Mouse (Mus musculus) ZHBTc4 (cell line): ENCODE measurements around the gene Dync2li1.

Experiments used
- DNase-seq: peaks from one replicate; pipeline ENCODE4 v3.0.0-alpha.2; 2011; ENCODE audit warnings: low read depth, low spot score

Gene Dync2li1

DNA sequence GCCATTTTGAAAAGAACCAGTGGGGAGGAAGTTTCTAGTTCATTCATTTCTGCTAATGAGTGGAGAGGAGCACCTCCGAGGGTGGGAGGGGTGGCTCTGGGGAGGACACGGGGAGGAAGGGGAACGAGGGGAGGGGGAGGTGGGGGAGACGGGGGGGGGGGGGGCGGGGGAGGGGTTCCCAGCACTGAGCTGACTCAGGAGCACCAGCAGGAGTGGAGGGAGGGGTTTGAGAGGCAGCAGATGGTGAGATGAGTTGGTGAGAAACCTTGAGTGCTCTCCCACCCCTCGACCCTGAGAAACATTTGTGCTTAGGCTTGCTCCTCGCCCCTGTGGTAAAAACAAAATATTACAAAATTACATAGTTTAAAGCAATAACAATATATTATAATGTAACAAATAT lies 19.6 kb downstream of the Dync2li1 start:
- no peak for DNase-seq

- no peak for DNase-seq
These were observed 20.2 kb downstream of the Dync2li1 start for GRCm38 (mm10) chr17:84646477-84646876.

- DNase-seq: no peak
These were observed 21.3 kb downstream of the Dync2li1 start for GRCm38 (mm10) chr17:84647630-84648029.

GRCm38 (mm10) chr17:84650302-84651017 lies 24.2 kb downstream of the Dync2li1 start:
- no peak for DNase-seq

DNA sequence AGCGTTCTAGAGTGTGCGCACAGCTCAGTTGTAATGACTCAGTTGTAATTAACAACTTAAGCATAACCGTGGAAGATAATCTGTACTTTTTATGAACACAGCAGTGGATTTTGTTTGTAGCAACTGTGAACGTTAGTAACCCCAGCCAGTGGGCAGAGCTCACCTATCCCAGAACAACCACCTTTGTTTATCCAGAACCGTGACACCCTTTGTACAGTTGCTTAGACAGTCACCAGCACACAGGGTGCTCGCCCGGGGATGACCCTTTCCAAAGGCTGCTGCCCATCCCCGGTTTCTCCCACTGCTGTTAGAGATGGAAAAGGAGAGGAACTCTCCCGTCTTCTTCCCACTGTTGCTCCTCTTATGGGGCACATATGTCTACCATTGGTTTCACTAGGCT lies 27.2 kb downstream of the Dync2li1 start:
- no peak for DNase-seq

DNA sequence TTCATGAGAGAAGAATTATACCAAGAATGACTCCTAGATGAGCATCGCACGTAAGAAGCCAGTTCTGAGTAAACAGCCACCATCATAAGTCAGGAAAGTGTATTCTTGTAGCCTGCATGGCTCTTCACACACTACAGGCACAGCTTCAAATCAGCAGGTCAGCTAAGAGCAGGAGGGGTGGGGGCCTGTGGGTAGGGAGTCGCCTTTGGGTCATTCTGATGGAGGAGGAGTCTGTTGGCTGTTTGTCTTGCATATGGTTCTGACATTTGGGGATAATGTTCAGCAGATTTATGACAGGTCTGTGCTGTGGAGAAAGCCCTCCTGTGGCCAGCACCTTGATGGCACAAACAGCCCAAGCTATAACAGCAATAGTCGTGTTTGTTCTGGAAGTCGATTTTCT lies 29.9 kb downstream of the Dync2li1 start:
- DNase-seq: no peak

DNA sequence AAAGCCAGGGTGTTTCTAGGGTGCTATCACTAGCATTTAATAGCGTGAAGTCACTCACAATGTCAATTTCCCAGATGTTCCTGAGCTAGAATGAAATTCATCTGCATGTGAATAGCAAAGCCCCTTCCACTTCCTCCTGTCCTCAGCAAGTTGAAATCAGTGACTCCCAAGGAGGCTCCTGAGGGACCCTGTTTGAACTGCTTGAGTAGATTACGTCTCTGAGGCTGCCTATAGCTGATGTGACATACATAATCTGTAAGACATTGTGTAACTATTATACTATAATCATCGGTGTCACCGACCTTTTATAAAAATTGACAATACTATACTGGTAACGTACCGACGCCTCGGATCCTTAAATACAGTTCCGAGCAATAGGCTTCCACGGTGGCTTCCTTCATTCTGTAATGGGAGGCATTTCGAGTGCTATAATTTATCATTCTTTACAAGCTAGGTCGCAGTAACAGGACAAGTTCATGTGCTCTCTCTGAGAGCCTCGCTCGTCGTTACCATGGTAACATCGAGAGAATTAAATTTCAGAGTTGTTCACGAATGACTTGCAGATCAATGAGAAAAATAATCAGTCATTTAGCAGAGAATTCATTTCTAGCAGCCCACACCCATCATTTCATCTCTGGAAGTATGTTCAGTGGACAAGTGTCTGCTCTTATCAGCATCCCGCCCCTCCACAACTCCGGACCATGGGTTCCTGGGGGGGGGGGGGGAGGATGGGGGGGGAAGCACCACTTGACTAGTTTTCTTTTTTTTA lies 30.5 kb downstream of the Dync2li1 start:
- DNase-seq: no peak

- DNase-seq: no peak
These were observed 31.1 kb downstream of the Dync2li1 start for GRCm38 (mm10) chr17:84657422-84657732.

DNA sequence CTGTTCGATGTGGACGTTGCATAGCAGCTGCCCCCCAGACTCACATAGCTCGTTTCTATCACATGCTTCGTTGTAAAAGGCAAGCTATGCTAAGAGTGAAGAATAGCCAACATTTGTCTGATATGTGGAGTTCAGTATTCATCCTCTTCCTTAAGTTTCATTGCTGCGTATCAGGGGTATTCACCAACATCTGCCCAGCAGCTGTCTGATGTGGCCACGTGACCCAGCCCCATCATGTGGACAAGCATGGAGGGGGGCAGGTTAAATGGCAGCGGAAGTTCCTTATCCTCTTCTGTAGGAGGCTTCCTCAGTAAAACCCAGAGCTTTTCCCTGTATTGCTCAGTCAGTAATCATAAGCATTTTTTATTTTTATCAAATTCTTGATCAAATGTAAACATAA lies 31.5 kb downstream of the Dync2li1 start:
- no peak for DNase-seq

DNA sequence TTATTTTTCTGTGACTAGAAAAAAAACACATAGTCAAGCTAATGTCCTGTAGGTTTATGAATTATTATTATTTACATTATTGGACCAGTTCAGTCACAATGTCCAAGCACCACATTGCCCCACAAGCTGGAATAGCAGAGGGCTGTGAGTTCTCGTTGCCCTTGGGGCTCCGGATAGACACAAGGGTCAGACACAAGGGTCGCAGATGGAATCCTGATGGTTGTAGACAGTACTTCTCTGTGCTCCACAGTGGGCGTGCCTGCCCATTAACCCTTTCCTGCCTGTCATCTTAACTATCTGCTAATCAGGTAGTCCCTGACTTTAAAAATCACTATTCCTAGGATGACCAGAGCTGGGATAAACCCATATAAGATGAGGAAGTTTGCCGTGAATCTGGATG lies 31.9 kb downstream of the Dync2li1 start:
- DNase-seq: no peak

DNA sequence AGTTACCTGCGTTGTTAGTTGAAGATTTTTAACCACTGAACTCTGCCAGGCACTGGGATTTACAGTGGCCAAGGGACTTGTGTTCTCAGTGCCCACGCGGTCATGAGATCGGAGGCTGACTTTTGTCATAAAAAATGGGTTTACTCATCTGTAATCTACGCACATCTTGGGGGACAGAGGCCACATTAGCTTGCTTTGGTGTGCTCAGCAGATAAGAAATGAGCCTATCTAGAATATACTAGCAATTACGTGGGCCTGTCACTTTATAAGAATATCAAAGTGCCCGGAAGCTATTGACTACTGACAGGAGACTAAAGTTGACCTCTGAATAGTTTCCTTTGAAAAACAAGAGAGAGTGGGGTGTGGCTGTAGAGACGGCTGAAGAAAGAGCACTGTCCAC lies 32.7 kb downstream of the Dync2li1 start:
- DNase-seq: no peak

DNA sequence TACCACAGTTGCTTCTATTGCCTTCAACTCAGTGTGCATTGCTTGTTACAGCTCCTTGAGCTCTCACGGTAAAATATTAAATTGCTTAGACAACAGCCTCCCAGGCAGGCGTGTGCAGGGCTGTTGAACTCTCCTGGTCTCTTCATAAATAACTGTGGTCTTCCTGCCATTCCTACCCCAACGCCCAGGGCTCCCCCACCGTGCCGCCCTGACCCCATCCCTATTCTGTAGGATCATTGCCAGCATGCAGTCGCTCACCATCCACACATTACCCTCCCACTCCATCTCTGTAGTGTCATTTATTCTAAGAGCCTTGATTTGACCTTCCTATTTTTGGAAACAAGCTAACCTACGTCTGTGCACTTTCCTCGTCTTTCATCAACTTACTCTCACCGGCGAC lies 38.8 kb downstream of the Dync2li1 start:
- no peak for DNase-seq

DNA sequence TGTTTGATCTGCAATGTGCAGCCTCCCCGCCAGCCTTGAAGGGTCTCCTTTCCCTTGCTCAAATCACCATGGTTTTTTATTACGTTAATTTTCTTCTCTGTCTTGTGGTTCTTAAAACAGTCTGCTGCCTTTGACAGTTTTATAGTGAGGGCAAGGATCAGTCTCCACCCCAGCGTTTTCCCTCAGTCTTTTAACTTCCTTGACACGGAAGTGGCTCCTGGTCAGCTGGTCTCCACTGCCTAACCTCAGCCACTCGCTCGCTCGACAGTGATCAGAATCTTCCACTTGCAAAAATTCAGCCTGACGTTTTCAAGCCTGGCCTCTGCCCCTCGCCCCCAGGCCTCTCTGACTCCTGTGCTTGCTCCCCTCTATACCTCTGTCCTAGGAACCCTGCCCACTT lies 39.4 kb downstream of the Dync2li1 start:
- no peak for DNase-seq

- DNase-seq: peak; percentile 1
These were observed 41.6 kb downstream of the Dync2li1 start for GRCm38 (mm10) chr17:84667848-84668247.

- no peak for DNase-seq
These were observed 46.4 kb downstream of the Dync2li1 start for GRCm38 (mm10) chr17:84672376-84673369.

DNA sequence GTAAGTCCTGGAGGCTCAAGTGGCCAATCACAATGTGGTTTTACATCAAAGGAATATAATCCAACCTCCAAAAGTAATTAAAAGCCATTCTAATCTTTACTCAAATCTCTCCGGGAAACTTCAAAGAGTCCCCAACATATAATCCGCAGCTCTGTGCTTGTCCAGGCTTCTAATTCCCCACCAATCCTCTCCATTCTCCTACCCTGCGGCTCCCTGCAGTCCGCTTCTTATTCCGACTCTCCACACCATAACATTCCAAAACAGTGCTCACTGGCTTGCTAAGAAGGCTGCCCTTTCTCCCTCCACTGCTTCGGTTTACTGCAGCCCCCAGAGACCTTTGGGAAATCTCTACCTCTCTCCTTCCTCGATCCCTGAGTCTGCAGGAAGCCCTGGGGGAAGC lies 47.8 kb downstream of the Dync2li1 start:
- DNase-seq: no peak

GRCm38 (mm10) chr17:84675204-84675603 lies 48.9 kb downstream of the Dync2li1 start:
- DNase-seq: no peak

DNA sequence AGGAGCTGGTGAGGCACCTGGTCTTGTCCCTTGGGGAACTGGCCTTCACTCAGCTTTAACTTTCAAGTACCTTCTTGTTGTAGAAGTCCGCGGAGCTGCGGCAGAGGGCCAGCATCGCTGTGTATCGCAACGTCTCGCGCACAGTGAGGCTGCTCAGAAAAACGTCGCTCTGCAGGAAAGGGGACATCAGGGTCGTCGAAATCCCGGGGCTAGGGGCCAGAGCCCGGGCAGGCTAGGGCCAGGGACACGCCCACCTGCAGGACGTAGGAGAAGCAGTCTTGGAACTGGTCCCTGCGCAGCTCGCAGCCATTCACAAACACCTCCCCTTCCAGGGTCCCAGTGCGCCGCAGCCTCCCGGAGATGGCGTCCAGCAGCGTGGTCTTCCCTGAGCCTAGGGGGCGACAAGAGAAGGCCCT lies 49.7 kb downstream of the Dync2li1 start, which contains the start of gene Abcg8:
Abcg8 (plus strand) TSS at position 352 of the 416 bp plus-strand sequence.
- DNase-seq: no peak

DNA sequence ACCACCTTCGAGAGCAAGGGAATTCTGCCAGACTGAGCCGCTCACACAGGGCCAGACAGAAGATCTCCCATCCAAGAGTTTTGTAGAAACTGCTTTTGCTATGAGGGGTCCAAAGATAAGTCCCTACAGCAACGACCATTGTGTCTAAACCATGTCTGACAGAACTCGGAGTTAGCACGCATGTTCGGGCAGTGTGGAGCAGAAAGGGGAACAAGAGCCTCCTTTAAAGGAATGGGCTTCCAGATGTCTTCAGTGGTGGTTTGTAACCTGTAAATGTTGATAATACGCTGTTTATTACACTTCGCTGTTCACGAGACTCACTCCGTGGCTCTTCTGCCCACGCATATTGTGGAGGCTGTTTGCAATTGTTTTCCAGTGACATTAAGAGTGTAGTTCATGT lies 51.3 kb downstream of the Dync2li1 start:
- no peak for DNase-seq

DNA sequence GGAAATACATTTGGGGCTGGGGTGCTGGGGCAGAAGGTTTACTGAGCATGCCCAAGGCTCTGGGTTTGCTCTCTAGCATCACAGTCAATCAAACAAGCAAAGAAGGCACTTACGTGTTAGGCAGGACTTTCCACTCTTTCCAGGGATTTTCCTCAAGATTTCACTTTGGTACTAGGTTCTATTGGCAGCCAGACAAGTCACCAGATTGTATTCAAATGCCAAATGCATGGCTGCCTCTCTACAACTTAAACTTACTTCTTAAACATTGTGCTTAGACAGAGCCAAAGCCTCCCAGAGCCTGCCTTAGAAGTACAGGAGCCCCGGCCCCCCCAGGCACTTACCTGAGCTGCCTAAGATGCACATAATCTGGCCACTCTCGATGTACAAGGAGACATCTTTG lies 55.4 kb downstream of the Dync2li1 start:
- no peak for DNase-seq

DNA sequence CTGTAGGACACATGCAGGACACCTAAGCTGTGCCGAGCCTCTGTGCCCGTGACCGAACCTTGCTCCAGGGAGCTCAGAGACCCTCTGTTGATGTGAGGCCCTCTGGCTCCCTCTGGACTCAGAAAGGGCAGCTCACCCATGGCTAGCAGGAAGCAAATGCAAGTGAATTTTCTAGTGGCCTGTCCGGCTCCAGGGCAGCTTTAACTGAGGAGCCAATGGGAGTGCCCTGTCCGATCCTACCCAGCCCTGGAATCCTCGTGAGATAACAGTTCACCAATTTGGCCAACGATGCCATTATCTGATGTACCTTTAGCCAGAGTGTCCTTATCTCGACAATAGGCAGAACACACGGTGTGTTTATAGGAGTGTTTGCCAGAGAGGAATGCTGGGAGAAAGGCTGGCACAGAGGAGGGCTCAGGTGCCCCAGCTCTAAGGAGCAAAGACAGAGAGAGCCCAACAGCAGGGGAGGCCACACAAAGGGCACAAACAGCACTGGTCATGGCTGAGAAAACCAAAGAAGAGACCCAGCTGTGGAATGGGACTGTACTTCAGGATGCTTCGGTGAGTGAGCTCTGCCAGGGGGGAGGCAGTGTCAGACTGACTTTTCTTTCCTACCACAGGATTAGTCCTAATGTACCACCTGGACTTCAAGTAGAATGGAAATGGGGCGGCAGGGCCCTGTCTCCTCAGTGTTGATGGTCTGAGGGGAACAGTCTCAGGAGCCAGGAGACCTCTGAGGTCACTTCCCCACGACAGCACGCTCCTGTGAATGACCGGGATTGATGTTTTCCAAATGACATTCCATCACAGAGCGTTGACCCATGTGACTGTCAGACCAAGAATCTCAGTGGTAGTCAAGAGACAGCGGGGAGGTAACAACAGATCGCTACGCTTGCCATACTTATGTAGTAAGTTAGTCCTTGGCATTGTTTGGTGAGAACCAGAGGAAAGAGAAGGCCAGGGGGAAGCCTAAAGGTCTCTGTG lies 56.7 kb downstream of the Dync2li1 start, which contains the start of gene Abcg5:
Abcg5 (minus strand) TSS at position 278 of the 984 bp plus-strand sequence.
- DNase-seq: no peak
